Mouse (Mus musculus): ENCODE data around the gene Dnajc11. TPM values are rescaled to one million over a fixed set of nuclear protein-coding genes. Genes with fewer than 3 reads are reported as not detected.

The Dnajc11 gene
- polyA plus RNA-seq, 1 experiment from 2014 or later = 89.8 TPM

Other genes with a start within 250 kb of the Dnajc11 start
- 135 and 152 TPM in 2 replicates for gene Camta1, start 71.8 kb upstream of the Dnajc11 start, polyA plus RNA-seq (2016; fragmentation: Nextera tagmentation; extraction: Ambion mirVana)
- 30.9 and 33.9 TPM in 2 replicates for gene Thap3, start 55.3 kb downstream of the Dnajc11 start, polyA plus RNA-seq (2016; fragmentation: Nextera tagmentation; extraction: Ambion mirVana)
- 25.8 and 28.9 TPM in 2 replicates for gene Phf13, start 62.6 kb downstream of the Dnajc11 start, polyA plus RNA-seq (2016; fragmentation: Nextera tagmentation; extraction: Ambion mirVana)
- 4.7 and 5.4 TPM in 2 replicates for gene Klhl21, start 75.1 kb downstream of the Dnajc11 start, polyA plus RNA-seq (2016; fragmentation: Nextera tagmentation; extraction: Ambion mirVana)
- 20.8 and 23.4 TPM in 2 replicates for gene Zbtb48, start 94.0 kb downstream of the Dnajc11 start, polyA plus RNA-seq (2016; fragmentation: Nextera tagmentation; extraction: Ambion mirVana)
- 0.59 and 1.3 TPM in 2 replicates for gene Tas1r1, start 104.9 kb downstream of the Dnajc11 start, polyA plus RNA-seq (2016; fragmentation: Nextera tagmentation; extraction: Ambion mirVana)
- 35.4 and 36.9 TPM in 2 replicates for gene Nol9, start 105.6 kb downstream of the Dnajc11 start, polyA plus RNA-seq (2016; fragmentation: Nextera tagmentation; extraction: Ambion mirVana)
- 9.4 and 9.9 TPM in 2 replicates for gene Plekhg5, start 138.8 kb downstream of the Dnajc11 start, polyA plus RNA-seq (2016; fragmentation: Nextera tagmentation; extraction: Ambion mirVana)
- 0.73 and 0.83 TPM in 2 replicates for gene Tnfrsf25, start 182.2 kb downstream of the Dnajc11 start, polyA plus RNA-seq (2016; fragmentation: Nextera tagmentation; extraction: Ambion mirVana)
- gene Espn, start 218.7 kb downstream of the Dnajc11 start, polyA plus RNA-seq (2016; fragmentation: Nextera tagmentation; extraction: Ambion mirVana) = 0.26 TPM in 1 of 2 replicates, not detected in the other
- gene Hes2, start 225.2 kb downstream of the Dnajc11 start, polyA plus RNA-seq (2016; fragmentation: Nextera tagmentation; extraction: Ambion mirVana) = 0.47 and 0.60 TPM in 2 replicates
- gene Acot7, start 244.4 kb downstream of the Dnajc11 start, polyA plus RNA-seq (2016; fragmentation: Nextera tagmentation; extraction: Ambion mirVana) = 104 and 105 TPM in 2 replicates

Measured in midbrain, embryonic 12.5 days (tissue).